ENCODE assay signal across 20 mouse cellular contexts in the genomic region with DNA sequence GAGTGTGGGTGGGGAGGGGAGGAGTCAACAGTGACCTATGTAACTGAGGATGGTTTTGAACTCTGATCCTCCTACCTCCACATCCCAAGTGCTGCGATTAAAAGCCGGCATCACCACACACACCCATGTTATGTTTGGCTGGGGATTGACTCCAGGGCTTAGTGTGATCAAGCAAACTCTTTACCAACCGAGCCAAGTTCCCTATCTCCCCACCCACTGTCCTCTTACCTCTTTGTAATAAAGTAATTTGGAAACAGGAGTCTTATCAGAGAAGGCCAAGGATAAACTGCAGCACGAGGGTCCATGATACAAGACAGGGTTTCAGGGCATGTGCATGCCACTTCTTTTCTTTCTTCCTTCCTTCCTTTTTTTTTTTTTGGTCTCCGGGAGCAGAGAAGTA. TPM values are rescaled to one million over a fixed set of nuclear protein-coding genes. Genes with fewer than 3 reads are reported as not detected.
A peak's percentile ranks its signal among the peaks of the same experiment; 100 is the strongest.
DNase-seq lines count a peak whose midpoint lies in the region; ATAC-seq and TF ChIP-seq lines count a peak whose summit lies in the region.
"Had no signal": no experiment of that assay in that cellular context is flagged by ENCODE, and none has a peak within 500 bp of the region (broad histone marks: within the 10 kb centered on the region; RNA-seq: fewer than 3 reads in every experiment).

No protein-coding gene starts in this region.

- H3K4me2 ChIP-seq in lung, embryonic 15.5 days = no peak overlapping the region
- peak overlapping the region; percentile 24 for H3K4me2 ChIP-seq in intestine, postnatal 0 days (replicated peaks; ENCODE audit: low read depth)
- H3K4me2 ChIP-seq: embryonic facial prominence, embryonic 13.5 days; forebrain, embryonic 12.5 days; heart, embryonic 15.5 days; hindbrain, embryonic 13.5 days had no signal

- H3K36me3 ChIP-seq in lung, embryonic 15.5 days = no peaks in the 10 kb centered on the region
- no peaks in the 10 kb centered on the region for H3K36me3 ChIP-seq in intestine, postnatal 0 days (ENCODE audit: control insufficient read depth, insufficient read depth)
- H3K36me3 ChIP-seq in small intestine, adult 2 months (ENCODE audit: control insufficient read depth, insufficient read depth, low read length) = 0 out of 2 replicates have a peak, but pooled peaks cover 2% of the 10 kb centered on the region
- H3K36me3 ChIP-seq: forebrain, embryonic 12.5 days; heart, embryonic 15.5 days; hindbrain, embryonic 13.5 days had no signal

- TF ChIP-seq CTCF in intestine, postnatal 0 days (IDR thresholded peaks at IDR 0.05; ENCODE audit: low read depth) = no peak
- no peak for TF ChIP-seq CTCF in small intestine, adult 2 months (IDR thresholded peaks at IDR 0.05; ENCODE audit: extremely low read depth, insufficient read length, insufficient replicate concordance, low read depth, low read length)

- 0 out of 2 replicates have a peak overlapping the region, but pooled peaks have one; percentile 84 for H3K27ac ChIP-seq in lung, embryonic 15.5 days
- peak overlapping the region; percentile 46 for H3K27ac ChIP-seq in intestine, postnatal 0 days (ENCODE audit: low read depth, low read length)
- H3K27ac ChIP-seq in small intestine, adult 2 months (ENCODE audit: insufficient read depth, low read depth, low read length) = peak overlapping the region; percentile 93
- H3K27ac ChIP-seq: embryonic facial prominence, embryonic 13.5 days; forebrain, embryonic 12.5 days; heart, embryonic 10.5 days; hindbrain, postnatal 0 days had no signal

- intact Hi-C loops in left cerebral cortex, postnatal 14 days (cut with DNase I) = loop anchor here (5.0 kb wide), 1 partner anchor 39 kb away; a partner anchor contains a TSS

- no peak overlapping the region for H3K4me3 ChIP-seq in lung, embryonic 15.5 days
- H3K4me3 ChIP-seq in intestine, postnatal 0 days (ENCODE audit: low read depth, low read length) = no peak overlapping the region
- 0 out of 2 replicates have a peak overlapping the region, but pooled peaks have one; percentile 14 for H3K4me3 ChIP-seq in small intestine, adult 2 months (ENCODE audit: low read depth, low read length)
- H3K4me3 ChIP-seq: embryonic facial prominence, embryonic 13.5 days; forebrain, embryonic 12.5 days; heart, embryonic 10.5 days; heart, embryonic 15.5 days; hindbrain, embryonic 13.5 days had no signal

- WGBS in lung, embryonic 15.5 days = 69% methylated on average over 5 of the region's 5 CpGs
- 32% methylated on average over 5 of the region's 5 CpGs for WGBS in intestine, postnatal 0 days
- WGBS in small intestine, adult 2 months = 14% methylated on average over 5 of the region's 5 CpGs

- DNase-seq in lung, postnatal 25 days (ENCODE audit: low spot score) = no peak
- DNase-seq in neural tube, embryonic 10.5 days (ENCODE audit: extremely low spot score, low spot score) = no peak
- no peak for DNase-seq in left cerebral cortex, postnatal 14 days (ENCODE audit: low spot score in 2 of 2)
- DNase-seq in cerebellum, adult 8-10 months = no peak
- DNase-seq: adrenal gland, adult 8-10 months; cerebellum, adult 11 months; cerebellum, adult 9-10 months; forebrain, postnatal 0 days had no signal

- no peak for TF ChIP-seq POLR2A in small intestine, adult 2 months (IDR thresholded peaks at IDR 0.05; ENCODE audit: low read depth, low read length)

- H3K4me1 ChIP-seq in lung, embryonic 15.5 days = peaks cover 24% of the 10 kb centered on the region
- H3K4me1 ChIP-seq in intestine, postnatal 0 days (replicated peaks; ENCODE audit: control insufficient read depth, insufficient read depth, low read length) = no peaks in the 10 kb centered on the region
- peaks cover 19% of the 10 kb centered on the region; the same call in 1 of the 2 replicates for H3K4me1 ChIP-seq in small intestine, adult 2 months (ENCODE audit: control insufficient read depth, insufficient read depth, insufficient read length, low read length)

- H3K27me3 ChIP-seq in lung, embryonic 15.5 days = no peaks in the 10 kb centered on the region
- H3K27me3 ChIP-seq in intestine, postnatal 0 days (replicated peaks; ENCODE audit: control insufficient read depth, insufficient read depth, low read length) = no peaks in the 10 kb centered on the region
- no peaks in the 10 kb centered on the region for H3K27me3 ChIP-seq in small intestine, adult 2 months (ENCODE audit: control insufficient read depth, insufficient read depth, low read length)
- H3K27me3 ChIP-seq: embryonic facial prominence, embryonic 13.5 days; heart, embryonic 15.5 days; hindbrain, embryonic 13.5 days had no signal

- H3K9me3 ChIP-seq in lung, embryonic 15.5 days = no peaks in the 10 kb centered on the region; the same call in 1 of the 2 replicates
- H3K9me3 ChIP-seq in intestine, postnatal 0 days (ENCODE audit: control insufficient read depth) = no peaks in the 10 kb centered on the region
- H3K9me3 ChIP-seq: embryonic facial prominence, embryonic 13.5 days; forebrain, embryonic 12.5 days; heart, embryonic 10.5 days; heart, embryonic 15.5 days; hindbrain, embryonic 13.5 days had no signal

- no peak overlapping the region for H3K9ac ChIP-seq in lung, embryonic 15.5 days
- no peak overlapping the region for H3K9ac ChIP-seq in intestine, postnatal 0 days (ENCODE audit: low read depth, low read length)
- H3K9ac ChIP-seq: embryonic facial prominence, embryonic 13.5 days; forebrain, embryonic 12.5 days; forebrain, postnatal 0 days; heart, embryonic 15.5 days; hindbrain, embryonic 13.5 days had no signal

- no peak for ATAC-seq in lung, embryonic 15.5 days (ENCODE audit: borderline replicate concordance, extremely low read depth, low FRiP score, low TSS enrichment)
- no peak for ATAC-seq in intestine, postnatal 0 days
- ATAC-seq: forebrain, postnatal 0 days; hindbrain, postnatal 0 days had no signal

RNA-seq across cellular contexts. Expression of a gene that starts 0.8 kb away (rescaled TPM):
- 180 and 187 TPM in 2 replicates for polyA plus RNA-seq in lung, embryonic 15.5 days (2015; fragmentation: Nextera tagmentation; extraction: Ambion mirVana)
- 177 and 194 TPM in 2 replicates for polyA plus RNA-seq in intestine, postnatal 0 days (2015; fragmentation: Nextera tagmentation; extraction: Ambion mirVana)
- 209 and 451 TPM in 2 replicates for polyA plus RNA-seq in small intestine, adult 2 months (2012; rRNA removed)
- total RNA-seq in left cerebral cortex, postnatal 14 days (2021) = 10 to 100 TPM; 70.6 to 82.9 TPM

RNA-seq across cellular contexts. Expression of a gene that starts 27.1 kb away (rescaled TPM):
- polyA plus RNA-seq in lung, embryonic 15.5 days (2015; fragmentation: Nextera tagmentation; extraction: Ambion mirVana) = 0.08 TPM in 1 of 2 replicates, not detected in the other
- 0.14 TPM in 1 of 2 replicates, not detected in the other for polyA plus RNA-seq in intestine, postnatal 0 days (2015; fragmentation: Nextera tagmentation; extraction: Ambion mirVana)
- 0.01 and 0.13 TPM in 2 replicates for polyA plus RNA-seq in small intestine, adult 2 months (2012; rRNA removed)
- total RNA-seq in left cerebral cortex, postnatal 14 days (2021) = not detected
- total RNA-seq: forebrain, postnatal 0 days; gastrocnemius, adult 18-20 months; heart, postnatal 14 days; hematopoietic stem cell, adult 5-6 weeks; hindbrain, postnatal 0 days had no signal
- polyA plus RNA-seq: forebrain, embryonic 12.5 days; forebrain, postnatal 0 days; heart, embryonic 15.5 days had no signal

RNA-seq across cellular contexts. Expression of a gene that starts 37.5 kb away (rescaled TPM):
- polyA plus RNA-seq in lung, embryonic 15.5 days (2015; fragmentation: Nextera tagmentation; extraction: Ambion mirVana) = 6.2 and 6.9 TPM in 2 replicates
- polyA plus RNA-seq in intestine, postnatal 0 days (2015; fragmentation: Nextera tagmentation; extraction: Ambion mirVana) = 2.5 and 3.3 TPM in 2 replicates
- polyA plus RNA-seq in small intestine, adult 2 months (2012; rRNA removed) = 19.5 and 47.9 TPM in 2 replicates
- 1 to 10 TPM; 4.7 to 5.9 TPM for total RNA-seq in left cerebral cortex, postnatal 14 days (2021)

RNA-seq across cellular contexts. Expression of a gene that starts 59.3 kb away (rescaled TPM):
- 37.2 and 41.7 TPM in 2 replicates for polyA plus RNA-seq in lung, embryonic 15.5 days (2015; fragmentation: Nextera tagmentation; extraction: Ambion mirVana)
- 60.2 and 60.6 TPM in 2 replicates for polyA plus RNA-seq in intestine, postnatal 0 days (2015; fragmentation: Nextera tagmentation; extraction: Ambion mirVana)
- 192 and 574 TPM in 2 replicates for polyA plus RNA-seq in small intestine, adult 2 months (2012; rRNA removed)
- 10 to 100 TPM; 30.1 to 32.0 TPM for total RNA-seq in left cerebral cortex, postnatal 14 days (2021)
